Mouse (Mus musculus) frontal cortex, postnatal 10 days (tissue): ENCODE data around the gene Trim54.
A peak's percentile ranks its signal among the peaks of the same experiment; 100 is the strongest.

ENCODE experiments used
- DNase-seq, 2 experiments: peaks; one replicate each; pipeline ENCODE4 v3.0.0; 2022; ENCODE audit warnings: low spot score in 2 of 2, mixed read lengths in 1 of 2

Gene Trim54

GRCm38 (mm10) chr5:31116354-31116753 is at the start of gene Trim54:
TSS of gene Trim54 (plus strand) at chr5:31116712.
- DNase-seq: no peak

- DNase-seq: no peak
These were observed 46.7 kb upstream of the Trim54 start for GRCm38 (mm10) chr5:31069810-31070209.

GRCm38 (mm10) chr5:31071059-31071458 is 45.5 kb upstream of the Trim54 start:
- DNase-seq: no peak

GRCm38 (mm10) chr5:31071821-31072220 is 44.7 kb upstream of the Trim54 start:
- no peak for DNase-seq

GRCm38 (mm10) chr5:31073176-31073575 is 43.3 kb upstream of the Trim54 start:
- no peak for DNase-seq

- DNase-seq: no peak
These were observed 40.2 kb upstream of the Trim54 start for GRCm38 (mm10) chr5:31076346-31076745.

- DNase-seq: peak; percentile 35 to 54
These were observed 36.3 kb upstream of the Trim54 start for GRCm38 (mm10) chr5:31080059-31080794.

GRCm38 (mm10) chr5:31080795-31081164 is 35.7 kb upstream of the Trim54 start:
- peak in 1 of 2 experiments; percentile 4 for DNase-seq

- peak in 1 of 2 experiments; percentile 22 for DNase-seq
These were observed 35.1 kb upstream of the Trim54 start for GRCm38 (mm10) chr5:31081386-31081785.

GRCm38 (mm10) chr5:31082355-31082754 is 34.2 kb upstream of the Trim54 start:
- peak; percentile 25 to 50 for DNase-seq

GRCm38 (mm10) chr5:31082935-31083625 is 33.4 kb upstream of the Trim54 start:
- no peak for DNase-seq

GRCm38 (mm10) chr5:31083949-31084348 is 32.6 kb upstream of the Trim54 start:
- DNase-seq: peak in 1 of 2 experiments; percentile 26

GRCm38 (mm10) chr5:31086606-31087005 is 29.9 kb upstream of the Trim54 start:
- peak in 1 of 2 experiments; percentile 9 for DNase-seq

- DNase-seq: no peak
These were observed 29.4 kb upstream of the Trim54 start for GRCm38 (mm10) chr5:31087131-31087530.

GRCm38 (mm10) chr5:31092231-31092975 is 24.1 kb upstream of the Trim54 start:
- DNase-seq: peak in 1 of 2 experiments; percentile 44

GRCm38 (mm10) chr5:31093151-31094041 is 23.1 kb upstream of the Trim54 start:
- peak; percentile 38 to 48 for DNase-seq

- DNase-seq: peak; percentile 7 to 9
These were observed 22.3 kb upstream of the Trim54 start for GRCm38 (mm10) chr5:31094100-31094798.

GRCm38 (mm10) chr5:31094799-31095691 is 21.5 kb upstream of the Trim54 start:
- peak; percentile 33 to 36 for DNase-seq

- DNase-seq: peak in 1 of 2 experiments; percentile 5
These were observed 20.6 kb upstream of the Trim54 start for GRCm38 (mm10) chr5:31095711-31096480.
